Mouse (Mus musculus): ENCODE measurements around the gene Psmb5. TPM values are rescaled to one million over a fixed set of nuclear protein-coding genes. Genes with fewer than 3 reads are reported as not detected.
A peak's percentile ranks its signal among the peaks of the same experiment; 100 is the strongest.

Psmb5 gene
- total RNA-seq, 2 experiments from 2014 or later = 347 to 407 TPM

DNA sequence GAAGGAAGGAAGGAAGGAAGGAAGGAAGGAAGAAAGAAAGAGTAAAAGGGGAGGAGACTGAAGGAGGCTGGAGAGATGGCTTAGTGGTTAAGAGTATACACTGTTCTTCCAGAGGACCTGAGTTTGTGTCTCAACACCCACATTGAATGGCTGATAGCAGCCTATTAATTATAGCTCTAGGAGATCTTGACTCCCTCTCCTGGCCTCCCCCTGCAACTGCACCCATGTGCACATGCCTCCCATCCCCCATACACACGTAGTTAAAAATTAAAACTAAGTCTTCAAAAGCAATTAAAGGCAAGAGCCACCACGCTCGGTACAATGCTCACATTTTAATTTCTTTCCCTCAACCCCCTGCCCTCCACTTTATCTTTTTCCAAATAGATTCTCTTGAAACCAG is 23.8 kb downstream of the Psmb5 start:
- DNase-seq = no peak

DNA sequence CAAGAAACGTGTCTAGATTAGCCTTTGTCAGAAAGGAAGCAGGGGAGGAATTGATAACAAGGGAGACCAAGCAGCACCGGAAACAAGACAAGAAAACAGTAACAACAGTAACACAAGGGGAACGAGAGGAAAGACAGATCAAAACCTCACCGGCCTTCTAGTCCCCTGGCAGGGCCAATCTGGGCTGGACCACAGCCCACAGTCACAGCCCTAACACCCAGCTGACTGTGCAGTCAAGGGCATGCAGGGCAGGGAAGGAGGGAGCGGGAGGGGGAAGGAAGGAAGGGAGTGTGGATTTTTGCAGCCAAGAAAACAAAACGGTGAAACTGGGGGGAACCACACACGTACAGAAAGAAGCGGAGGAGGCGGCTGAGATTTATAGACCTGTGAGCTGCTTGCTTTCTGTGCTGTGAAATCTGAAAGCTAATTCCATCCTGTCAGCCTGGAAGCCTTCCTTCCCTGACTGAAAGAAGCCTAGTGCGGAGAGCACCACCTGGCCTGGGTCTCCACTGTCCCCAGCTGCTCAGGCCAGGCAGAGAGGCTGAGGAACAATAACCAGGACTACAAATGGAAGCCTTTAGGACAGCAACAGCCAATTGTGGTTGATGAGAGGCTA is 25.4 kb downstream of the Psmb5 start:
- peak; percentile 73 to 77 for DNase-seq

DNA sequence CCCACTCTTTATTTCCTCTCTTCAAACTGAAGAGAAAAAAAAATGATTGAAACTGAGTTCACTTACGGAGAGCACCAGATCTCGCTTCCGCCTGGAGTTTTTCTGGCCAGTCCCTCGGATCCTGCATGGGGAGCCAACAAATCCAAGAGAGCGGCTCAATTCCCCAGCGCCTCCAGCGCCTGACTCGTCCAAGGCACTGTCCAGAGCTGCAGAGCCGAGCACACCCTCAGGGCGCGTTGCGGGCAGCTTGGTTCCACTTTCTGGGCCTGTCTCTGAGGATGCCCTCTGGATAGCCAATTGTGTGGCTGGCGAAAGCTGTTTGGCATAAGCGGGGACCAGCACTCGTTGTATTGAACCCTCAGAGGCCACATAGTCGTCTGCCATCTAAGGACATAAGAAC is 26.8 kb downstream of the Psmb5 start:
- DNase-seq = no peak

DNA sequence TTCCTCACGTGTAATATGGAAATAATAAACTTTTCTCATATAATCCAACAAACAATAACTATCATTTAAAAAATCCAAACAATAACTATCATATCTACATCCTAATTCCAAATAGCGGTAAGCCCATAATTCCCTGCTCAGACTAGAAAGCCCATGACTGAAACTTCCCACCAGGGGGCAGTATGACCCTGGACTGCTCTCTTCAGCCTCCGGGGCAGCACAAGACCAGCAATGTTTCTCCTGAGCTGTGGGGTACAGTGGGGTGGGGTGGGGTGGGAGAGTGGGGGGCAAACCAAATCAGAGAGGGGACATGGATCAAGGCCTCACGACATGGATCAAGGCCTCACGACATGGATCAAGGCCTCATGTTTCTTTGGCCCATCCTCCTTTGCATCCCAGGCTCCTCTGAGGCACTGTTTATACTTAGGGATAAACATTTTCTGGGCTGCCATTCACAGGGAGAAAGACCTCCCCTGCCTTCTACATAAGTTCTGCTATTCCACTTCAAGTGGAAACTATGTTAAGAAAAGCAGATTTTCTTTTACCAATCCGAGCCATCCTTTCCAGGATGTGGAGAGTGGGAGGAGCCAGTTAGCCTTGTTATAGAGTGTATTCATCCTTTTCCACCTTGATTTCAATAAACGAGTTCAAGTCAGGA is 34.0 kb downstream of the Psmb5 start:
- DNase-seq = peak; percentile 73 to 82

DNA sequence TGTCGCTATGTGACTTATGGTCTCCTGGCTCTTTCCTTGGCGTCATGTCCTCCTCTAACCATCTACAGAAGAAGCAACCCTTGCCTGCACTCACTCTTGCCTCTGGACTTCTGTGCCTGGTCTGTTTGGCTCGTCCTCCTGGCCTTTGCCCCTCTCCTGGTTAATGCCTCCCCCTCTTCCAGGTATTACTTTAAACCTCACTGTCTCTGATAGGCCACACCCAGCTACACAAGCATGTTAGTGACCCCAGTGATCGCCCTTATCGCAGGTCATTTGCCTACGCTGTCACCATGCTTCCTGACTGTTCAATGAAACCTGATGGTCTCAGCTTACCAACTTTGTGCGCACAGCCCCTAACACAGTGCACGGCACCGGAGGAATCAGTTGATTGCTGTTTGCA is 35.3 kb downstream of the Psmb5 start:
- no peak for DNase-seq

DNA sequence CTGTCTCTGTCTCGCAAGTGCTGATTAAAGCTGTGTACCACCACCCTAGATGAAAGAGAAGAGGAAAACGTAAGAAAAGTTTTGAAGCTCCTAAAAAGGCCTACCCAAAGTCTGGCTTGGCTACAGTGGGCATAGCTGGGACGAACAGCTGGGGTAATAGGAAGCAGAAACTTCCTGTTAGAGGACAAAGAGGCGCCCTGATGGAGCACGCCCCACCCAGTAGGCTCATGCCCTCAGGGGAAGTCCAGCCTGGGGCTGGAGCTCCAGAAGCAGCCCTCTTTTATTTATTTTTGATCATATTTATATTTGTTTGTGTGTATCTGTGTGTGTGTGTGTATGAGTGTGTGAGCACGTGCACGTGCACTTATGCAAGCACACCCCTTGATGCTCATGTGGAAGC is 38.2 kb downstream of the Psmb5 start:
- no peak for DNase-seq

DNA sequence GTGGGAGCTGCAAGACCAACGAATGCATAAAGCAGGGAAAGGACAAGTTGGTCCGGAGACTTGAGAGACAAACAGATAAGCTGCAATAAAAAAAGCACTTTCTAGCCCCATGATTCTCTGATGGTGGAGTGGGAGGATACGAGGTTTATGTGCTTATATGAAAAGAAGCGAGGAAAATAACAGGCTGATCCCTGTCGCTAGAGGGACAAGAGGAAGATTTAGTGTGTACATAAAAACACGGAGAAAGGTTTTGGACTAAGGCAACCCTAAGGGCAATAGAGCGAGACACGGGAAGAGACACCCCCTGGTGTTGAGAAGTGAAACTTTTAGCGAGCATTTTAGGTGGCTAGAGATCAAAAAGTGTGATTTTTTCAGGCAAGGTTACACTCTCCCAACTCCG is 39.8 kb downstream of the Psmb5 start:
- peak in 1 of 2 experiments; percentile 55 for DNase-seq

DNA sequence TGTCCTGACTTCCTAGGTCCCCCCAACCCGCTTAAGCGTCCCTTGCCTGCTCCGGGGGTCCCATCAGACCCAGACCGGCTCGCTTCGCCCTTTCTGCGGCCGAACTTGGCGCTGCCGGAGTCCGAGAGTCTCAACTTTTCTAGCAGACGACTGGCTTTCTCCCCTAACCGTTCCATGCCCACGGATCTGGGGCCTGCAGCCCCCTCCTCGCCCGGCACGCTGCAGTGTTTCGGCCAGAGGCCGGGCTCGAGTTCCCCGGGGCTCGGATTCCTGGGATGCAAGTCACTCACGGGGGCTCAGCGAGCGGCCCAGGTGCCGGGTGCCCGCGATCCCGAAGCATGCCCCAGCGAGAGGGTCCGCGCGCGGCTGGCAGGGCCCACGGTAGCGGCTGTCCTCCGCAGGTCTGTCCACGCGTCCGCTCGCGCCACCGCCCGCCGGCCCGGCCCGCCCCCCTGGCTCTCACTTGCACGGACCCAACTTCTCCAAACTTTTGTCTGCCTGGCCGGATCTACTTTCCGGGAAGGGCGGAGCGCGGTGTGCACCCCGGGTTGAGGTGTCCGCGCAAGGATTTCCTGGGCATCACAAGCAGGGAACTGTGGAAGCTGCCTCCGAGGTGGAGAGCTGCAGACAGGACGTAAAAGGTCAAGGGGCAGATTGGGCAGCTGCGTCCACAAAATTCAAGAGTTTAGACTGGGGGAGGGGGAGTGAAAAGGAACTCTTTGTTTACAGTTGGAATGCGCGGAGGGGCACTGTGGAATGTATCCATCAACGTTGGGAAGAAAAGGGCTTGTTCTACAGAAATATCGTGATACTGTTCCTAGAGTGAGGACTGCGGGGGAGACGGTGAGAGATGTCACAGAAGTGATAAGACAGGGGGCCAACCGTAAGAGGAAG is 40.5 kb downstream of the Psmb5 start, which contains the start of gene Ajuba:
Ajuba (minus strand) TSS at position 470 of the 894 bp plus-strand sequence.
- DNase-seq = peak; percentile 92 to 96

DNA sequence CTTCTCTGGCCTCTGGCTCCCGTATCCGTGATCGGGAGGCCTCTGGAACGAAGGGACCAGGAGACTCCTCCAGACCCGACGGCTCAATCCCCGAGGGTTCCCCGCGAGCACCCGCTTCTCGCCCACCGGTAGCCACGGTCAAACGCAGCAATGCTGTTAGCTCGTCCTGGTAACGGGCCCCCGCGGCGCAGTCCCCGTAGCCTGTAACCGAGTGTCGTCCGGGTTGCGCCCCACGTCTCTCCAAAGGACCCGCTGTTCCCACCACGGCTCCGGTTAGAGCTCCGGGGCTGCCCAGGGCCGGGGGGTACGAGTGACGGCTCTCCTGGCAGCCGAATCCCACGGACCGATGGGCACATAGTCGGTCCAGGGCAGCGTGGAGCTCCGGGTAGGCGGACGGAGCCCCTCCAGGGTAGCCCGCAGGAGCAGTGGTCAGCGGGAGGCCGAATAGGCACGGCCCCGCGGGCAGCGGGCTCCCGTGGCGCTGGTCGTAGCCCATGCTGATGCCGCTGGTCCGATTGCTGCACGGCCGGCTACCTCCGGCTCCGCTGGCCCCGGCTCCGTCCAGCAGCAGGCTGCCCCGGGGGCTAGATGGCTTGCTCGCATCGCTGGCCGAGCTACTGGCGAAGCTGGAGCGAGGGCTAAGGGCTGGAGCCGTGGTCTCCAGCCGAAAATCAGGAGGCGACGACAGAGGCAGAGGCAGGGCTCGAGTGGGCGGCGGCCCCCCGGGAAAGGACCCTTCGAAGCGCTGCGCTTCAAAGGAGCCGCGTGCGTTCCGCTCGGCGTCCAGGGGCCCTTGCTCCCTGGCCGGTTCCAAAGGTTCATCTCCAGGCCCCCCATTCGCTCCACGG is 41.4 kb downstream of the Psmb5 start:
- DNase-seq = peak; percentile 49 to 69

DNA sequence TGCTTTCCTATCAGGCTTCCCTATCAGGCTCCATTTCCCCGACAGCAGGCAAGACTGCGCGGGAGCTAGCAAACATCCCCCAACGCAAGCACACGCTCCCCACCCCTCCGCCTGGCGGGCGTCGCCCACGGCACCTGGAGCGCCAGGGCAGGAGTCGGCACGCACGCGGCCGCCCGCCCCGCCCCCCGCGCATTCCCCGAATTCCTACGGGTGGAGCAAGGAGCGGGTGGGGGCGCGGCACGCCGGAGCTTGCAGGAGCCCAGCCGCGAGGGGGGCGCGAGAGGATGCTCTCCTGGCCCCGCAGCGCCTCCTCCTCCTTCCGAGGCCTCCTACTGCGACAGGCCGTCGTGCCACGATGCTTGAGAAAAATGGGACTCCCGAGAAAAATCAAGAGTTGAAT is 42.2 kb downstream of the Psmb5 start:
- DNase-seq = peak; percentile 73 to 88

DNA sequence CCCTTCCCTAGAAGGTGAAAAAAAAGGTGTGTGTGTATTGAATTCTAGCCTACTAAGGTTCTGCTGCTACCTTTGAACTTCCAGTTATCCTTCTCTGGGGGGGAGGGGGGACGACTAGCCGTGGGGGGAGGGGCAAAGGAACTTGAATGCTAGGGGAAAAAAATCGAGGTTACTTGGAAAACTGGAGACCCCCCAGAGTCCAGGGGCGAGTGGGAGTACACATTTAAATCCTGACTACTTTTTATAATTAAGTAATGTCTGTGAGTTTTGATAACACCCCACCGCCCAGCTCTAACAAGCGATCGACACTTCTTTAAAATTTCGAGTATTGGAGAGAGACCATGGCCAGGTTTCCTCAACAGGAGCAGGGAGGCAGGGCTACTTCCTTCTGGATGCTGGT is 42.8 kb downstream of the Psmb5 start:
- no peak for DNase-seq

DNA sequence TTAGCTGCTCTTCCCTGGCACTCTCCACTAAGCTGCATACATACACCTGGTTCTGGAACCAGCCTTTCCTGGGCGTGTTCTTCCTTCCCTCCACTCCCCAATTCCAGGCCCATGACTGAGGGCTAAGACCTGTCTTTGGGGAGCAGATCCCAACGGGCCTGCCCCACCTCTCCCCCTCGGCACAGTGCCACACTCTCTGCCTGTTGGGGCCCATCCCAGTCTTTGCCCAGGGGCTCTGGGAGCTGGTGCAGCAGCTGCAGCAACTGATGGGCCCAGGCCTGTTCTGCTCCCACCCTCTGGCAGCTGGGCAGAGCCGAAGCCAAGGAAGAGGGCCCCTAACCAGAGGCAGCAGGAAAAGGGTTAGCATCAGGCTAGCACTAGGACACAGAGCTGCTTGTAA is 43.6 kb downstream of the Psmb5 start:
- DNase-seq = no peak

DNA sequence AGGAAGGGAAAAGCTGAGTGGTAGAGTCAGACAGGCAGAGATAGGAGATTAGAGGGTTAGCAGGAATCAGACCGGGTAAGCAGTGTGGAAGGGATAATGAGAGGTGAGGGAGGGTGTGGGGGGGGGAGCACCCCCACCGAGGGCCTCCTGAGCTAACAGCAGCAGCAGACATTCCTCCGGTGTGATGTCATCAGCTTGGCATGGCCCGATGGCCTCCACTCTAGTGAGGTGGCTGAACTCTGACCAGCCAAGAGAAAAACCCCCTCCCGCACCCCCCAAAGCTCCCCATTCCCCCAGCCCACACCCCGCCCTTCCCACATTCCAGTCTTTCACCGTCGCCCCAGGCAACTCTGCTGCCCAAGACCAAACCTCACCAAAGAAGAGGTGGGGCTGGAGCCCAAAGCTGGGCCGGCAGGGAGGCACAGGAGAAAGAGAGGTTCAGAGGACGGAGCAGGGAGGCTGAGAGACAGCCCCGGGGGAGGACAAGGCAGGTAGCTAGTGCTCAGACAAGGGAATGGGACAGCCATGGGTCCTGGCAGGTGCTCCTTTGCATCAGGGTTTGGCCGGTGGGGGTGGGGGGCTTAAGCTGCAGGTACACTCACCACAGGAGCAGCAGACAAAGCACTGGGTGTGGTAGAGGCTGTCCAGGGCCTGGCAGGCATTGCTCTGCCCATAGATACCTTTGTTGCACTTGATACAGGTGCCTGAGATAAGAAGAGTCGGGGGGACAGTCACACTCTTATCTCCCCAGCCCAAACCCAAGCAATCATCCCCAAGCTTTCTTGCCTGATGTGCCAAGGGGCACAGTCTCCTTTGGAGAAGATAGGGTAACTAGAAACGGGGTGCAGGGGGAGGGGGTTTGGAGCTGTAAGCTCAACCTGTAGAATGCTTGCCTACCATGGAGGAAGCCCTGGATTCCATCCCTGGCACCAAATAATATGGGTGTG is 44.8 kb downstream of the Psmb5 start:
- DNase-seq = peak; percentile 74 to 78

DNA sequence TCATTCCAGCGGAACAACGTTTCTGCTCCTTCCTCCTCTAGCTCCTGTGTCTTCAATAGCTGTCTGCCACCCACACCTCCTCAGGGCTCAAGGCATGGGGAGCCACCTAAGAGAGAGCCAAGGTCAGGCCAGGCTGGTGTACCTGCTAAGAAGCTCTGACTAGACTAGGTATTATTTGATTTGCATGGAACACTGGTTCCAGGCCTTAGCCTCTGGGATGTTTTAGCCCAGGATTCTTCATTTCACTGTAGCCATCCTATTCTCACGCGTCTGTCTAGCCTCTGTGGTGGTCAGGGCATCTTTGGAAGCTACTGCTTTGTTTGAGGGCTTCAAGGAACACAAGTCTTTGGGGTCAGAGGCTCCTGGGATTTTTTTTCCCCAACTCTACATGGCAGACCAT is 45.7 kb downstream of the Psmb5 start:
- DNase-seq = no peak

DNA sequence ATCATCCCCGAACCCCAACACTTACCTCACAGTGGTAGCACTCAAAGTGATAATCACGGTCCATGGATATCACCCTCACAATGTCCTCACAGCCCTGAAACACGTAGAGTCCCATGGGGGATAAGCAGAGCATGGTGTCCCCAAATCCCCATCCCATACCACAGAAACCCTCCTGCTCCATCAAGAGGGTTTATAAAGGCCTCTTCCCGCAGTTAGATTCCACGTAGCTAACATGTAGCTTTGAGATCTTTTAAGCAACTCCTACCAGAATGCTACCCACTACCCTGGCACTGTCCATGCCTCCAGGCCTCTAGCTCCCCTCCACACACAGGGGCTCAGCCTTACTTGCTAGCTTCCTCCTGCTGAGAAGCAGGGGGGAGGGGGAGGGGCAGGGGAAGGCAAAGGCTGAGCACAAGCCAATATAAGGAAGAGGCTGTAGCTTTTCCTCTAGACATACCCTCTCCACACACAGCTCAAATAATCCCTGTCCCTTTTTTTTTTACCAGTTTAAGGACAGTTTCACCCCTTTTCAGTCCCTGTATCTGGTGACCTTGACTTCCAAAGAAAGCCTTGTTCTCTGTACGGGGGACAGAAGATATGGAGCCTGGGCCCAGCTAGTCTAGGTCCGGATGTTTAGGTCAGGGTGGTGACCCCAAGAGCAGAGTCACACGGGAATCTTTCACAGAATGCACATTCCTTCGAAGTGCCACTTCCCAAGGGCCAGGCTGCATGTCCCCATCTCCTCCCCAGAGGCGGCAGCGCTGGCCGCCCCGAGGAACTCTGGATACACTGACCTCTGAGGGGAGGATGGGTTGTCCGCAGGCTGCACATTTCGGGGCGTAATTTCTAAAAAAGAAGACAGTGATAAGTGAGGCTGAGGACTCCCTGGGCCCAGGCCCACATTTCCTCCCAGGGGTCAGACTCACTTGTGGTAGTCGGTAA is 48.1 kb downstream of the Psmb5 start:
- DNase-seq = no peak

DNA sequence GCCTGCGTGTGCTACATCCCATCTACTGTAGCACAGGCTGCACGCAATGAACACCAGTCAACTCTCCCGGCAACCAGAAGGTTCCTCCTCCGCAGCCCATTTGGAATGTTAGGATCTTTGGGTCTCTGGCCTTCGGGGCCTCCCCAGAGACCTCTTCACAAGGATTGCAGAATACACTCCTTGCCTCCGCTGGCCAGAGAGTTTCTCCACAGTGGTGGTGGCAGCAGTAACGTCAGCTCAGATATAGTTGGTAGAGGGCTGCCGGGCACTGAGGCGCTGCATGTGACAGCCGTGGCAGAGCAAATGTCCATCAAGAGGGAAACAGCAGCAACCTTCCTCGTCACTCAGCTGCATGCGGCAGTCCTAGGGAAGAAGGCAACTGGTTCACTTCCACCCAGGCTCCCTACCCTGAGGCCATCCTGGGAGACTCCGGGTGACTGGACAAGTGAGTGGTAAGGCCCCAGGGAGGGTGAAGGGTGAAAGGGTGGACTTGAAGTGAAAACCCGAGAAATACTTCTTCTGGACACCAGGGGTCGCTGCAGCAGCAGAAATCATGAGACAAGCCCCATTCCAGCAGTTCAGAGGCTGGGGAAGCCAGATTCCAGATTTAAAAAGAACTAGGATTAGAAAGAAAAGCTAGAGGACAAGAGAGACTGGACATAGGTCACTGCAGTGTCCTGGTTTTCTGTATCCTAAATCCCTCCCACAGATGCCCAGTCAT is 49.0 kb downstream of the Psmb5 start:
- DNase-seq = peak; percentile 70 to 82

Data from adrenal gland, postnatal 36 days (tissue).